Mouse (Mus musculus) brain, embryonic 14.5 days (tissue): ENCODE measurements around the gene Klhl8. TPM values are rescaled to one million over a fixed set of nuclear protein-coding genes. Genes with fewer than 3 reads are reported as not detected.

Source experiments
- DNase-seq: peaks from one replicate; pipeline ENCODE4 v3.0.0-alpha.2; 2011; ENCODE audit warnings: low read depth
- CTCF ChIP-seq: fragments of 200-500 bp; IDR thresholded peaks from 2 replicates; pipeline ENCODE4 v1.5.1; 2012; ENCODE audit warnings: inconsistent platforms, mild to moderate bottlenecking, moderate library complexity, borderline replicate concordance; ENCODE audit not compliant: insufficient read depth, insufficient read length; ENCODE audit errors: extremely low read depth
- POLR2A ChIP-seq: fragments of 200-500 bp; IDR thresholded peaks from 2 replicates; pipeline ENCODE4 v1.6.1; 2012; ENCODE audit warnings: mild to moderate bottlenecking, inconsistent platforms, borderline replicate concordance; ENCODE audit not compliant: poor library complexity, insufficient read depth, insufficient read length, severe bottlenecking; ENCODE audit errors: extremely low read depth
- polyA plus RNA-seq: library from polyadenylated mRNA; depleted of rRNA; stranded (reverse); fragments of >200 nt; gene quantifications from 2 replicates; pipeline ENCODE4 v1.2.3, GENCODE M21; 2012

Gene Klhl8
- polyA plus RNA-seq, 1 experiment: 35.6 TPM

DNA sequence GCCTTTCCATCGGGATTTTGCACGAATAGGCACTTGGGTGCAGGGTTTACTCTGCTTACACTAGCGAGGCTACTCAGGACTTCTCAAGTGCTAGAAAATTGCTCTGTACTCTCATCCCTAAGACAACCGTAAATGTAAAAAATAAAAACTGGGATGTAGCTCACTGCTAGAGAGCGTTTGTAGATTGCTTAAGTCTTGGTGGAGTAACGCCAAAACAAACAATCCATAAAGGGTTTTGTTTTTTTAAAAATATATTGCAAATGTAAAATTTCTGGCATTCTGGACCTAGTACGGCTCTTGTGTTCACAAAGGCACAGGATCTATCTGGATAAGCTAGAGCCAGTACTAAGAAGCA lies 17.1 kb upstream of the Klhl8 start:
- no peak for DNase-seq
- no peak for TF ChIP-seq POLR2A
- no peak for TF ChIP-seq CTCF

DNA sequence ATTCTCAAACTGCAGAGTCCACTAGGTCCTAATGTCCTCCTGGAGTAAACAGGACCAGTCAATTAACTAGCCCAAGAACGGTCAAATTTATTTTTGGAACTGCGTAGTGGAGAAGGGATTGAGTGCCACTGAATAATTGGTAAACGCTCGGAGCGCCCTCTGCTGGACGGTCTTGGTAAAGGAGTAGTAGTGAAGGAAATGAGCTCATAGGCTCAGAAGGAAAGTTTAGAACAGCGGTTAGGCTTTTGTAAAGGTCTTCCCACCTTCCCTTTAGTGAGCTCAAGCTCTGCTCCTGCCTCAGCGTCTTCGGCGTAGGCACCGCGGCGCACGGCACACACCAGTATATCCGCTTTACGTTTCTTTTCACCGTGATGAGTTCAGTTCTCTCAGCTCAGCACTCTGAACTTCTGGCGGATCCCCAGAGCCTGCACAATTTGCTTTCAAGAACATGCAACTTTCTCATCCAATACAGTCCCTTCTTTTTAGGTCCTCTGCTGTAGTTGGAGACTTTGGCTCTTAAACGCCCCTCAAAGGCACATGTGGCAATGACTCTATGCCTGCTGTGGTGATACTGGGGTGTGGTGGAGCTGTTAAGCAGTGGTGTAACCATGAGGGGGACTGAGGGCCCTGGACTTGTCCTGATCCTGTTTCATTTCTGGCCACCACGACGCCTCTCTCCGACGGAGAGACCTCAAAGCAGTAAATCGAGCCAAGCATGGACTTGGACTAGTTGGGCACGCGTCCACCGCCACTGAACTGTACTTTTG lies 16.6 kb upstream of the Klhl8 start:
- peak; percentile 86 for DNase-seq
- TF ChIP-seq POLR2A (no peak), CTCF (peak; percentile 86; the same call in 1 of the 2 replicates)

DNA sequence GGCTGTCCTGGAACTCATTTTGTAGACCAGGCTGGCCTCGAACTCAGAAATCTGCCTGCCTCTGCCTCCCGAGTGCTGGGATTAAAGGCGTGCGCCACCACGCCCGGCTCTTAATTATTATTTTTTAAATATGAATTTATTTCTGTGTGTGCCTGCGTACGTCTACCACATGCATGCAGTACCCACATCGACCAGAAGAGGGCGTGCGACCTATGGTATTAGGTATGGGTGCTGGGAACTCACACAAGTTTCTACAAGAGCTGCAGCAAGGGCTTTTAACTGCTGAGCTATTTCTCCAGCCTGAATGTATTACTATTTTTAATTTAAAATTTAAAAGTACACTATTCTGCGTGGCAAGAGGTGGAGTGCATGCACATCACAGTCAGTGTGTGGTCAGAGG lies 15.3 kb upstream of the Klhl8 start:
- no peak for DNase-seq

DNA sequence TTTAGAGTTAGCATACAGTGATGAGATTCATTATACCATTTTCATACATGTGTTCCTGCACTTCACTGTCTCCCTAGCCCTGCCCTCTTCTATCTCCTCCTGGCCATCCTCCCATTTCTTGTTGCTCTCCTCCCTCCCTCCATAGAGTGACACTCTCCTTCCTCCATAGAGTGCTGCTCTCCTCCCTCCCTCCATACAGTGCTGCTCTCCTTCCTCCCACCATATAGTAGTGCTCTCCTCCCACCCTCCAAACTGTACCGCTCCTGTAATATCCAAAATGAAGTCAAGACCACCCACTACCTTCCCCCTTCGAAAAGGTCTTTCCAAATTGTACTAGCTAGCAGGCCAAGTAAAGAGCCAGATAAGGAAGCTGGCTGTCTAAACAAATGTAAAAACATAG lies 12.7 kb upstream of the Klhl8 start:
- TF ChIP-seq CTCF: no peak
- no peak for TF ChIP-seq POLR2A
- DNase-seq: no peak

More for the DNA sequence above, 15.3 kb upstream of the Klhl8 start:
- TF ChIP-seq POLR2A (no peak), CTCF (peak; percentile 62; the same call in 1 of the 2 replicates)

DNA sequence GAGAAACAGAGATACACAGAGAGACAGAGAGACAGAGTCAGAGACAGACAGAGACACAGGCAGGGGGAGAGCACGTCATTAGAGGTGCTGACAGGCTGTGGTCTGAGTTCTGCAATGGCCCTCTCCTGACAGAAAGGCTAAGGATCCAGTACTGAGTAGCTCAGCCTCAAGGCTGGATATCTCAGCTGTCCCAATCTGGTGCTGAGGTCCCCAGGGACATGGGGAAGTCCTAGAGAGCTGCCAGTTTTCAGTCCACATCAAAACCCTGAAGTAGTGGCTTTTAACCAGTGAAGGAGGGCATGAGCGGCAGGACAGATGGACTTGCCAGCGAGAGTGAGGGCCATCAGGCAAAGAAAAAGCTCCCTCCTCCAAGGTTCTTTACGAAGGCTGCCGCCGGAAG lies 12.0 kb upstream of the Klhl8 start:
- no peak for DNase-seq
- TF ChIP-seq POLR2A: no peak
- TF ChIP-seq CTCF: no peak

DNA sequence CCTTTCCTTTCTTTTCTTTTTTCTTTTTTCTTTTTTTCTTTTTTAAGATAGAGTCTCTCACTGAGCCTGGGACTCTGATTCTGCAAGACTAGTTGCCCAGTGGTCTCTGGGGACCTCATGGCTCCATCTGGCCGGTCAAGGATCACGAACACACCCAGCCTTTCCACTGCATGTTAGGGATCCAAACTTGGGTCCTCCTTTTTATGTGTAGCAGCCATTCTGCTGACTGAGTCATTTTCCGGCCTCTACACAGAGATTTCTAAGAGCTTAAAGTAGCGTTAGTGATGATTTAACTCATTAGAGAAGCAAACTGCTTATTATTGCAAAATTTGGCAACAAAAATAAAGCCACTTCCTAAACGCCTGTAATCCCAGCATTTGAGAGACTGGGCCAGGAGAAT lies 11.4 kb upstream of the Klhl8 start:
- TF ChIP-seq POLR2A (no peak), CTCF (no peak)

DNA sequence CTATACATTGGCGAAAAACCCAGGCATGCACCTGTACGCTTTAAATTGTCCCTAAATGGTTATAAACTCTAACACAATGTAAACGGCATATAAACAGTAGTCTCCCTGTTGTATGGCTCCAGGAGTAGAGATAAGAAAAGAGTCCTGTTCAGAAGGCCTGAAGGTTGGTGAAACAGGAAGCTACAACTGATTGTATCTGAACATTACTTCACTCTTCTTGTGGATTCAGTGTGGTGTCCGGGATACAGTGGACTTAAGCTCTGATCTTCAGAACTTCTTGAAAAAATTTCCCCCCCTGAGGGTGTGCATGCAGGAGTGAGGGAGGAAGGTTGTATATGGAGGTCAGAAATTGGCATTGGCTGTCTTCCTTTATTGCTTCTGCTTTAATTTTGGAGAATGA lies 8.4 kb upstream of the Klhl8 start:
- no peak for DNase-seq
- no peak for TF ChIP-seq POLR2A
- no peak for TF ChIP-seq CTCF

More for the DNA sequence above, 11.4 kb upstream of the Klhl8 start:
- DNase-seq: no peak

DNA sequence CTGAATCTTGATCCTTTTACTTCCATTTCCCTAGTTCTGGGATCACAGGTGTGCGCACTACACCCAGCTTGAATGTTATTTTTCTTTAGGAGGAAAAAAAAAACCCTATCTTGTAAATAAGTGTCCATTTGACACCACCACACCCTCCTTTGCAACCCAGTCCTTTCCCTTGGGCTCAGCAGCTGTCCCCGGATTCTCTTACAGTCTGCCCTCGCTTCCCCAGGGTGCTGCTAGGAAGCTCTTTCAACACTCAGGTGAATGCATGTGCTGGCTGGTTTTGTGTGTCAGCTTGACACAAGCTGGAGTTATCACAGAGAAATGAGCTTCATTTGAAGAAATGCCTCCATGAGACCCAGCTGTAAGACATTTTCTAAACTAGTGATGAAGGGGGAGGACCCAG lies 7.2 kb upstream of the Klhl8 start:
- no peak for TF ChIP-seq POLR2A
- TF ChIP-seq CTCF: no peak
- DNase-seq: no peak

DNA sequence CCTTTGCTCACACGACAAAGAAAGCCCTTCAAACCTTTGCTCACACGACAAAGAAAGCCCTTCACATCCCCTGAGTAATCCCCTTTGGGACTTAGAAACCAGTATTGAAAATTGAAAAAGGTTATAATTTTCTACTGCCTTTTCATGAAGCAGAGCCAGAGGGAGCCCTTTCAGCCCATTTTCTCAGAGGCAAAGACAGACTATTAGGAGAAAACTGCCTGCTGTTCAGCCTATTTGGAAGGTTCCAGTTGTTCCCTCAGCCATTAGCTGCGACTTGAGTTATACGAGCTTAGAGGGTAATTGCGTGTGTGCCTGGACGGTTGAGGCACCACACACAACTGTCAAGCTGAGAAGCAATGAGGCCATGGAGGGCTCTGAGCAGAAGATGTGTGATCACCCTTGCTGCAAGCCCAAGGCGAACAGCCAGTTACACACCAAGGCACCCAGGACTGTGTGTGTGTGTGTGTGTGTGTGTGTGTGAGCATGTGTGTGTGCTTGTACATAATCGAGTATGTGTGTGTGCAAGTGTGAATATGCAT lies 6.4 kb upstream of the Klhl8 start:
- TF ChIP-seq CTCF: no peak
- no peak for TF ChIP-seq POLR2A
- peak; percentile 75 for DNase-seq

DNA sequence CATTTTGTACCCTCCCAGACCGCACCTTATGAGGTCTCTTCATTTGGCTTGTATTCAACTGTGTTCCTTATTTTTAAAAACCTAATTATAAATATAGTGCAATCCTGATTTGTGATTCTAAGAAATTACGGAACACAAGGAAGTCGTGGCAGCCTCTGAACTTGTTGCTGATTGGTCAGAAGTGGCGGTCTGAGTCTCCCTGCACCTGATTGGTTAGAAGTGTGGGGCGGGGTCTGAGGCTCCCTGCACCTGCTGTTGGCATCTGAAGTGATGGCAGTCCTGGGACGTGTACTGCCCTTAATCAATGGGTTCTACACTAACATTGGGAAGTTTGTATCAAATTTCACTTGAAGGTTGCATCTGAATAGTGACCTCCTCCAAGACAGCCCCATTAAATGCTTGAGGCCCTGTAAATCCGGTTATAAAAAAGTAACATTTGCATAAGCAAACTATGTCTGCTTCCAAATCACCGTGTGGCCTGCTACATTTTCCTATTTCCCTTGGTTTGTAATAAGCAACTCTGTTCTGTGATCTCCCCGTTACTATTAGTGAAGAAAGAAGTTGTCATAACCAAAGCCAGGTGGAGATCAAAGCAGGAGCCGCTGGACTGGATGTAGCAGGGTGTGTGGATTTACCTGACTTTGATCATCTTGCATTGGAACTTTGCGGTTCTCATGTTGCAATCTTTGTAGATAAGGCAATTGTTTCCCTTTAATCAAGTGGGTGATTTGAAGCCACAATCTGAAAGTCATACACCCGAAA lies 5.7 kb upstream of the Klhl8 start:
- no peak for DNase-seq
- no peak for TF ChIP-seq POLR2A
- no peak for TF ChIP-seq CTCF
